Comparison of ENCODE assay signal across 24 mouse cellular contexts in genomic region chr7:66521522-66521921, GRCm38 (mm10).
A peak's percentile ranks its signal among the peaks of the same experiment; 100 is the strongest.
DNase-seq lines count a peak whose midpoint lies in the region; ATAC-seq lines count a peak whose summit lies in the region.
"Had no signal": no experiment of that assay in that cellular context is flagged by ENCODE, and none has a peak within 500 bp of the region (broad histone marks: within the 10 kb centered on the region; RNA-seq: fewer than 3 reads in every experiment).

No protein-coding gene starts in this region.

- no peak overlapping the region for H3K4me2 ChIP-seq in lung, embryonic 16.5 days (ENCODE audit: low read depth, low read length)
- no peak overlapping the region for H3K4me2 ChIP-seq in limb, embryonic 11.5 days (ENCODE audit: low read depth, severe bottlenecking)
- H3K4me2 ChIP-seq: embryonic facial prominence, embryonic 13.5 days; forebrain, embryonic 12.5 days; forebrain, embryonic 15.5 days; heart, embryonic 11.5 days; hindbrain, embryonic 12.5 days; hindbrain, embryonic 15.5 days had no signal

- no peaks in the 10 kb centered on the region for H3K27me3 ChIP-seq in lung, embryonic 16.5 days (ENCODE audit: control insufficient read depth, insufficient read depth, low read depth, low read length)
- H3K27me3 ChIP-seq in limb, embryonic 10.5 days (ENCODE audit: low read depth, poor library complexity, severe bottlenecking): no peaks in the 10 kb centered on the region
- H3K27me3 ChIP-seq in limb, embryonic 11.5 days (ENCODE audit: control insufficient read depth, insufficient read depth, low read length): no peaks in the 10 kb centered on the region
- H3K27me3 ChIP-seq: embryonic facial prominence, embryonic 13.5 days; forebrain, embryonic 12.5 days; forebrain, embryonic 15.5 days; hindbrain, embryonic 12.5 days; hindbrain, embryonic 15.5 days had no signal

- H3K4me1 ChIP-seq in lung, embryonic 16.5 days (replicated peaks; ENCODE audit: control insufficient read depth, insufficient read depth, low read length): peaks cover 4% of the 10 kb centered on the region; the same call in 1 of the 2 replicates
- H3K4me1 ChIP-seq in limb, embryonic 10.5 days: peaks cover 17% of the 10 kb centered on the region
- no peaks in the 10 kb centered on the region; the same call in 1 of the 2 replicates for H3K4me1 ChIP-seq in limb, embryonic 11.5 days (ENCODE audit: control insufficient read depth, insufficient read depth, low read length)
- H3K4me1 ChIP-seq: forebrain, embryonic 12.5 days; forebrain, embryonic 15.5 days; hindbrain, embryonic 12.5 days; hindbrain, embryonic 15.5 days had no signal

- no peaks in the 10 kb centered on the region for H3K36me3 ChIP-seq in lung, embryonic 16.5 days (ENCODE audit: control insufficient read depth, insufficient read depth, low read length)
- no peaks in the 10 kb centered on the region for H3K36me3 ChIP-seq in limb, embryonic 10.5 days
- H3K36me3 ChIP-seq in limb, embryonic 11.5 days (ENCODE audit: control insufficient read depth, insufficient read depth, low read length): no peaks in the 10 kb centered on the region
- H3K36me3 ChIP-seq: embryonic facial prominence, embryonic 10.5 days; embryonic facial prominence, embryonic 13.5 days; forebrain, embryonic 12.5 days; forebrain, embryonic 15.5 days; hindbrain, embryonic 12.5 days; hindbrain, embryonic 15.5 days had no signal

- H3K9me3 ChIP-seq in lung, embryonic 16.5 days (ENCODE audit: control insufficient read depth, low read length): no peaks in the 10 kb centered on the region
- no peaks in the 10 kb centered on the region for H3K9me3 ChIP-seq in limb, embryonic 10.5 days (replicated peaks)
- no peaks in the 10 kb centered on the region for H3K9me3 ChIP-seq in limb, embryonic 11.5 days (ENCODE audit: control insufficient read depth, low read length)
- H3K9me3 ChIP-seq: embryonic facial prominence, embryonic 10.5 days; embryonic facial prominence, embryonic 13.5 days; forebrain, embryonic 12.5 days; forebrain, embryonic 15.5 days; hindbrain, embryonic 12.5 days; hindbrain, embryonic 15.5 days had no signal

- DNase-seq in lung, postnatal 14 days: no peak
- peak; percentile 14 for DNase-seq in limb, embryonic 10.5 days (ENCODE audit: low spot score)
- peak; percentile 3 for DNase-seq in limb, embryonic 11.5 days (ENCODE audit: low spot score)
- DNase-seq in lung, postnatal 36 days: peak; percentile 35
- no peak for DNase-seq in kidney, postnatal 25 days
- DNase-seq: adrenal gland, adult 8-10 months; adrenal gland, postnatal 25 days; cerebellum, adult 11-12 months; cerebellum, adult 8-10 months; cerebellum, postnatal 10 days; cerebellum, postnatal 36 days; embryo, embryonic 11 days; gastrocnemius, postnatal 10 days; gastrocnemius, postnatal 36 days had no signal

- H3K27ac ChIP-seq in lung, embryonic 16.5 days (ENCODE audit: low read length): no peak overlapping the region
- H3K27ac ChIP-seq in limb, embryonic 10.5 days: no peak overlapping the region
- H3K27ac ChIP-seq in limb, embryonic 11.5 days (replicated peaks; ENCODE audit: low read depth, low read length): no peak overlapping the region
- H3K27ac ChIP-seq: embryonic facial prominence, embryonic 13.5 days; forebrain, embryonic 12.5 days; forebrain, embryonic 15.5 days; hindbrain, embryonic 12.5 days; hindbrain, embryonic 15.5 days had no signal

- no peak overlapping the region for H3K9ac ChIP-seq in lung, embryonic 16.5 days (ENCODE audit: low read length)
- H3K9ac ChIP-seq in limb, embryonic 11.5 days (ENCODE audit: low read length): no peak overlapping the region
- H3K9ac ChIP-seq: embryonic facial prominence, embryonic 13.5 days; forebrain, embryonic 12.5 days; forebrain, embryonic 15.5 days; hindbrain, embryonic 12.5 days; hindbrain, embryonic 15.5 days had no signal

- peak; percentile 34 for ATAC-seq in lung, embryonic 16.5 days (ENCODE audit: low read depth)
- ATAC-seq in limb, embryonic 11.5 days (ENCODE audit: insufficient number of reproducible peaks, low FRiP score, low TSS enrichment, low read depth): no peak
- ATAC-seq: CD4-positive, CD25-positive, alpha-beta regulatory T cell, adult 4 months; forebrain, embryonic 15.5 days had no signal

- WGBS in lung, embryonic 16.5 days: 84% methylated on average over 2 of the region's 2 CpGs
- 89% methylated on average over 2 of the region's 2 CpGs for WGBS in limb, embryonic 10.5 days
- WGBS in limb, embryonic 11.5 days: 75% methylated on average over 2 of the region's 2 CpGs

- no peak overlapping the region for H3K4me3 ChIP-seq in lung, embryonic 16.5 days (ENCODE audit: low read length)
- no peak overlapping the region for H3K4me3 ChIP-seq in limb, embryonic 10.5 days
- no peak overlapping the region for H3K4me3 ChIP-seq in limb, embryonic 11.5 days (ENCODE audit: low read depth, low read length)
- H3K4me3 ChIP-seq: embryonic facial prominence, embryonic 10.5 days; embryonic facial prominence, embryonic 13.5 days; erythroblast, embryonic 14.5 days; forebrain, embryonic 12.5 days; forebrain, embryonic 15.5 days; hindbrain, embryonic 12.5 days; hindbrain, embryonic 15.5 days had no signal

Comparison
In these comparisons a context has a peak if more than half of its experiments do, and no peak if none do; other contexts are left out.
1. DNase-seq: peak in limb, embryonic 10.5 days (single experiment), limb, embryonic 11.5 days (single experiment) and lung, postnatal 36 days (single experiment); none in lung, postnatal 14 days (single experiment) and kidney, postnatal 25 days (0 of 2).